9 mouse cellular contexts compared by ENCODE assay signal in genomic region chr13:41642851-41643250, GRCm38 (mm10). TPM values are rescaled to one million over a fixed set of nuclear protein-coding genes. Genes with fewer than 3 reads are reported as not detected.
DNase-seq lines count a peak whose midpoint lies in the region; ATAC-seq and TF ChIP-seq lines count a peak whose summit lies in the region.
"Had no signal": no experiment of that assay in that cellular context is flagged by ENCODE, and none has a peak within 500 bp of the region (broad histone marks: within the 10 kb centered on the region; RNA-seq: fewer than 3 reads in every experiment).

No protein-coding gene starts in this region.

- no peaks in the 10 kb centered on the region for H3K9me3 ChIP-seq in hindbrain, embryonic 11.5 days (ENCODE audit: control insufficient read depth, low read length)
- H3K9me3 ChIP-seq in hindbrain, embryonic 12.5 days (replicated peaks): no peaks in the 10 kb centered on the region
- H3K9me3 ChIP-seq: limb, embryonic 12.5 days had no signal

- H3K79me2 ChIP-seq in heart, adult 2 months (replicated peaks; ENCODE audit: control insufficient read depth, insufficient read depth, low read length): no peaks in the 10 kb centered on the region

- H3K27me3 ChIP-seq in hindbrain, embryonic 11.5 days (ENCODE audit: control insufficient read depth, insufficient read depth, low read length): no peaks in the 10 kb centered on the region
- no peaks in the 10 kb centered on the region for H3K27me3 ChIP-seq in hindbrain, embryonic 12.5 days
- no peaks in the 10 kb centered on the region for H3K27me3 ChIP-seq in heart, adult 2 months (ENCODE audit: control insufficient read depth, insufficient read depth, low read length)
- H3K27me3 ChIP-seq: limb, embryonic 12.5 days had no signal

- H3K4me1 ChIP-seq in hindbrain, embryonic 11.5 days (replicated peaks; ENCODE audit: control insufficient read depth, insufficient read depth, low read length): no peaks in the 10 kb centered on the region
- peaks cover 15% of the 10 kb centered on the region for H3K4me1 ChIP-seq in hindbrain, embryonic 12.5 days
- peaks cover 2% of the 10 kb centered on the region; the same call in 1 of the 2 replicates for H3K4me1 ChIP-seq in cortical plate, adult 2 months (ENCODE audit: control insufficient read depth, insufficient read depth, low read length)
- H3K4me1 ChIP-seq in heart, adult 2 months (ENCODE audit: control insufficient read depth, insufficient read depth, low read length): peaks cover 7% of the 10 kb centered on the region

- TF ChIP-seq CTCF in cortical plate, adult 2 months (IDR thresholded peaks at IDR 0.05; ENCODE audit: extremely low read depth, insufficient read depth, low read length): peak; percentile 58; the same call in 1 of the 2 replicates
- TF ChIP-seq CTCF in heart, adult 2 months (IDR thresholded peaks at IDR 0.05): peak; percentile 96

- intact Hi-C loops in heart, adult 2 months (cut with DNase I): loop anchor here (1.0 to 10.0 kb wide), 6 partner anchors 66 to 944 kb away; partner anchors contain the start of genes Edn1 and Hivep1

- 31% methylated on average over 6 of the region's 6 CpGs for WGBS in hindbrain, embryonic 11.5 days
- 30% methylated on average over 6 of the region's 6 CpGs for WGBS in hindbrain, embryonic 12.5 days
- 18% methylated on average over 6 of the region's 6 CpGs for WGBS in heart, adult 2 months

- H3K9ac ChIP-seq in hindbrain, embryonic 11.5 days (ENCODE audit: low read depth, low read length): no peak overlapping the region
- no peak overlapping the region for H3K9ac ChIP-seq in hindbrain, embryonic 12.5 days
- H3K9ac ChIP-seq in heart, adult 2 months (ENCODE audit: low read depth, low read length): no peak overlapping the region
- H3K9ac ChIP-seq: limb, embryonic 12.5 days had no signal

- peak; percentile 82 for DNase-seq in hindbrain, embryonic 11.5 days (ENCODE audit: low spot score)
- peak; percentile 54 to 72 for DNase-seq in adrenal gland, adult 18-20 months (ENCODE audit: low spot score in 2 of 2)
- peak; percentile 58 to 69 for DNase-seq in heart, adult 2 months
- DNase-seq in layer of hippocampus, adult 11-12 months (ENCODE audit: low spot score): peak; percentile 79
- peak; percentile 73 for DNase-seq in lung, postnatal 14 days
- peak; percentile 65 for DNase-seq in right cerebral cortex, postnatal 25 days

- H3K4me2 ChIP-seq in hindbrain, embryonic 11.5 days (replicated peaks; ENCODE audit: low read depth, low read length): no peak overlapping the region
- no peak overlapping the region for H3K4me2 ChIP-seq in hindbrain, embryonic 12.5 days (replicated peaks)
- H3K4me2 ChIP-seq: limb, embryonic 12.5 days had no signal

- no peak for TF ChIP-seq POLR2A in cortical plate, adult 2 months (IDR thresholded peaks at IDR 0.05; ENCODE audit: extremely low read depth, insufficient read depth, low read length)
- TF ChIP-seq POLR2A in heart, adult 2 months (IDR thresholded peaks at IDR 0.05; ENCODE audit: insufficient read depth, low read depth, low read length): no peak

- no peak for ATAC-seq in hindbrain, embryonic 11.5 days (ENCODE audit: low FRiP score)
- ATAC-seq in hindbrain, embryonic 12.5 days (ENCODE audit: low FRiP score): no peak

- TF ChIP-seq EP300 in heart, adult 2 months (IDR thresholded peaks at IDR 0.05; ENCODE audit: insufficient read depth, low read depth, low read length): no peak

- no peak overlapping the region for H3K27ac ChIP-seq in hindbrain, embryonic 11.5 days (ENCODE audit: low read depth, low read length)
- H3K27ac ChIP-seq in hindbrain, embryonic 12.5 days: no peak overlapping the region
- no peak overlapping the region for H3K27ac ChIP-seq in cortical plate, adult 2 months (ENCODE audit: insufficient read depth, low read length)
- peak overlapping the region; percentile 91 for H3K27ac ChIP-seq in heart, adult 2 months
- H3K27ac ChIP-seq: limb, embryonic 12.5 days had no signal

- H3K36me3 ChIP-seq in hindbrain, embryonic 11.5 days (ENCODE audit: control insufficient read depth, insufficient read depth, low read length): no peaks in the 10 kb centered on the region
- H3K36me3 ChIP-seq in hindbrain, embryonic 12.5 days: no peaks in the 10 kb centered on the region
- peaks cover 2% of the 10 kb centered on the region for H3K36me3 ChIP-seq in heart, adult 2 months (ENCODE audit: control insufficient read depth, insufficient read depth, low read length)
- H3K36me3 ChIP-seq: limb, embryonic 12.5 days had no signal

- no peak overlapping the region for H3K4me3 ChIP-seq in hindbrain, embryonic 11.5 days (ENCODE audit: low read depth, low read length)
- no peak overlapping the region for H3K4me3 ChIP-seq in hindbrain, embryonic 12.5 days
- H3K4me3 ChIP-seq in cortical plate, adult 2 months (ENCODE audit: insufficient read depth, low read length): no peak overlapping the region
- no peak overlapping the region for H3K4me3 ChIP-seq in heart, adult 2 months
- H3K4me3 ChIP-seq: limb, embryonic 12.5 days had no signal

RNA-seq across cellular contexts. Expression of gene Tmem170b, which starts 37.1 kb away (rescaled TPM):
- 22.3 and 25.0 TPM in 2 replicates for polyA plus RNA-seq in hindbrain, embryonic 11.5 days (2014; fragmentation: Nextera tagmentation; extraction: Ambion mirVana)
- 26.1 and 26.2 TPM in 2 replicates for polyA plus RNA-seq in hindbrain, embryonic 12.5 days (2016; fragmentation: Nextera tagmentation; extraction: Ambion mirVana)
- total RNA-seq in adrenal gland, adult 18-20 months (2021): 10 to 100 TPM; 23.3 to 26.4 TPM
- 20.9 and 21.9 TPM in 2 replicates for polyA plus RNA-seq in cortical plate, adult 2 months (2012; rRNA removed)
- total RNA-seq in heart, adult 2 months (2021): 10 to 100 TPM; 22.0 to 27.1 TPM
- polyA plus RNA-seq in heart, adult 2 months (2012; rRNA removed): 3.6 and 7.1 TPM in 2 replicates
